Mouse (Mus musculus): ENCODE measurements at regions not wholly inside any gene's neighbourhood (a gene's known extent, or its start where the extent isn't known, plus 50 kb on each side); places are given as distances from the start of the nearest gene placed in this dataset.

- DNase-seq: no peak
Measured at GRCm38 (mm10) chr9:41302809-41303493, 141.5 kb upstream of the Ubash3b start.

GRCm38 (mm10) chr9:41286145-41286468 lies 124.6 kb upstream of the Ubash3b start:
- no peak for DNase-seq

- peak; percentile 58 for DNase-seq
Measured at GRCm38 (mm10) chr9:41285266-41286144, 124.0 kb upstream of the Ubash3b start.

- no peak for DNase-seq
Measured at GRCm38 (mm10) chr9:41277726-41278125, 116.2 kb upstream of the Ubash3b start.

DNA sequence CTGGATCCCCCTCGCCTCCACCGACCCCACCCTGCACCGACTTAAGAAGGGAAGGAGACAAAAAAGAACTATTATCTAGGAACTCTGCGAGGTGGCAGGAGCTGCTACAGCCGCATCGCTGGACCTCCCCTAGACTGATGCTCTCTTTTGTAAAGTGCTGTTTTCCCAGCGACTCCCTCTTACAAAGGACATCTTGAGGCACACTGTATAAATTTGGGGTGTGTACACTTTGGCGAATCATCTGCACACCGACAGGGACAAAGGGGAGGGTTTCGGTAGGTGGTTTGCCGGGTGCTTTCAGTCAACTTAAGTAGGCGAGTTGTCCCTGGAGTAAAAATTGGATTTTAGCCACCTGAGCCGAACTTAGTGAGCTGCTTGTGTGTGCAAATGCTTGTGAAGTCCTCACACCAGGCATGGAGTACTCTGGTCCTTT lies 112.4 kb upstream of the Ubash3b start:
- no peak for DNase-seq

DNA sequence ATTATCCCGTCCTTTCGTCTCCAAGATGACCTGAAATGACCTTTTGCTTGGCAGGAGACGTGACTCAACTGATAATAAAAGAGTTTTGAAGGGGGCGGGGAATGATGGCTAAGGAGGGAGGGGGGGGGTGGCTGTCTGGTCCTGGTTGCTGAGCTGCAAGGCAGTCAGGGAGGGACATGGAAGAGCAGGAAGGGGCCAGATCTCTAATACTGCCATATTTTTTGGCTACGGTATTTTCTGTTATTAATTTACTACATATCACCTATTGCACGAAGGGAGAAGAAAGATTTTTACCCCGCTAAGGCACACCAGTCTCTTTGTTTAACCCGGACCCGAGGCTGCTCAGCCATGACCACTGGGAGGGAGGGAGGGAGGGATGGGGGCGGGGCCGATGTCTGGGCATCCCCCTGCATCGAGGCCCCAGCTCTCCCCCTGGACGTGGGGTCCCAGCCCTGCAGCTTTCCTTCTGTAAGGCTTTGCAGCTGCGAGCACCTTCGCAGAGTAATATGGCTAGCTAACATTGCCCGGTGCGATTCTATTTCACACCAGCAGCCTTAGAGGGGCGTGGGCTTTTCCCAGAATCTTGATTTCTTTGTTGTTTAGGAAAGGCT lies 111.8 kb upstream of the Ubash3b start:
- peak; percentile 22 for DNase-seq

DNA sequence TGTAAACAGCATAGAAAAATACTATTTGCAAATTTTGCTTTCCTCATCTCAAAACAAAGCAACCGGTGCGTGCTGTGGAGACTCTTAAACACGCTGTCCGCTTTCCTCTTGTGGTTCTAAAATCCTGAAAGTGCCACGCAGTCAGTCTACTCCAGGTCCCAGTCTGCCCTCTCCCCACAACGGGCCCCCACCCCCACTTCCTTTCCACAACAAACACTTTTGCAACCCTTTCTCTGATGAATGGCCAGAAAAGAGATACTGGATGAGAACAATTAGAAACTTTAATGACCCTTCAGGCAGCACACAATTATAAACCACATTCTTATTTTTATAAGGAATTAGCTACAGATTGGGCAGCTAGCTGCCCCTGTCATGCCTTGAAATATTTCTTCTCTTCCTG lies 111.1 kb upstream of the Ubash3b start:
- DNase-seq: peak; percentile 17

GRCm38 (mm10) chr9:41268112-41268511 lies 106.6 kb upstream of the Ubash3b start:
- DNase-seq: no peak

GRCm38 (mm10) chr9:41264485-41264884 lies 103.0 kb upstream of the Ubash3b start:
- DNase-seq: no peak

- DNase-seq: no peak
Measured at GRCm38 (mm10) chr9:41257244-41257643, 95.7 kb upstream of the Ubash3b start.

DNA sequence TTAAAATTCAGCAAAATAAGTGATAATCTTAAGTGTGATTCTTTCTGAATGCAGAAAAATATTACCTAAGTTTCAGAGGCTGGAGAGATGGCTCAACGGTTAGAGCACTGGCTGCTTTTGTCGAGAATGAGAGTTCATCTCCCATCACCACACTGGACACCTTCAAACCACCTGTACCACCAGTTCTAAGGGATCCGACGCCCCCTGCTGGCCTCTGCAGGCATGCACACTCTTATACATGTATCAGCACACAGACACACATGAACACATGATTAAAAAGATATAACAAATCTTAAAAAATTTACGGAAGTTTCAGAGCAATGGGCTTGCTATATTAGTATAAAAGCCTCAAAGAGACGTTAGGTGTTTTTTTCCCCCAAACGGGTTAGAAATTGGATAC lies 80.9 kb upstream of the Ubash3b start:
- DNase-seq: no peak

GRCm38 (mm10) chr9:41239097-41239451 lies 77.6 kb upstream of the Ubash3b start:
- no peak for DNase-seq

DNA sequence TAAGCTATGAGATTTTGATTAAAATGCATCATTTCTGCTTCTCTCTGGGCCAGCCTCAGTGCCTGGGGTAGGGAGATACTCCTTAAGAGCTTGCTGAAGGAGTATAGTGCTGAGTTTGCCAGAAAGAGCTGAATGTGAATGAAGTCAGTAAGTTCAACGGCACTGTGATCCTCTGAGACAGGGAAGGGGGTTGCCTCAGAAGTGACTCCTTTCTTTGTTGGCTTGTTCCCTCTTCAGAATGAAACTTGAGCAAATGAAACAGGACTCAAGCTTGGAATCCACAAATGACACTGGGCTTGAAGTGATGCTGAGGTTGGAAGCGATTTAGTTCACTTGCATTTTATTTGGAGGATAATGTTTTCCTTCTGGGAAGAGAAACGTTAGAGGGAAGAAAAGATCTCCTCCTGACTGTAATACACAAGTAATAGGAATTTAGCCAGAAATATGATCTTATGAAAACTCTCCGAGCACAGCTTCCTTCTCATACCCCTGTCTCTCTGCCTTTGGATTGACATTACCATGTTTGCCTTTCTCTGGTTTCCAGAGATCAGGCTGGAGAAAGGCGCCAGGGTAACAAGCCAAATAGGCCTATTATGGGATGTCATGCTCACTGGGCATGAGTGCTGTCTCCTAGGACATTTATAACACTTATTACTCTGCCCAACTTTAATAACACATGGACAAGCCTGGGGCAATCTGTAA lies 77.0 kb upstream of the Ubash3b start:
- no peak for DNase-seq

DNA sequence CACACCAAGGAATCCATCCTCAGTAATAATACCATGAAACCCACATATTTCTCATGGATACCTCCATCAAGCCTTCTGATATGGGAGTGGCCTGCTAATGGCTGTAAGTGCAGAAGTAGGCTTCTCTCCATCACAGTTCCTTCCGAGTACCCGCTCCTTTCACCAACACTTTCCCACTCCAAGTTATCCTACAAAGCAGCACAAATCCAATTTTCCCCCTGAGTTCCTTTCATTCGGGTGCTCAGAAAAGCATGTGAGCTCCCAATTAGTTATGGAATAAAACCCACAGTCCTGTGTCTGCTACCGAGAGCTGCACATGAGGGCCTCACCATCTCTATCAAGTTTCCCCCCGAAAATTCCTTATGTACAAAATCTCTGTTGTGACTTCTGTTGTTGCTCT lies 75.8 kb upstream of the Ubash3b start:
- no peak for DNase-seq

GRCm38 (mm10) chr9:41229225-41229582 lies 67.7 kb upstream of the Ubash3b start:
- no peak for DNase-seq

- peak; percentile 94 for DNase-seq
Measured at GRCm38 (mm10) chr9:41228425-41229224, 67.1 kb upstream of the Ubash3b start.

- DNase-seq: no peak
Measured at GRCm38 (mm10) chr9:41223406-41223805, 61.9 kb upstream of the Ubash3b start.

DNA sequence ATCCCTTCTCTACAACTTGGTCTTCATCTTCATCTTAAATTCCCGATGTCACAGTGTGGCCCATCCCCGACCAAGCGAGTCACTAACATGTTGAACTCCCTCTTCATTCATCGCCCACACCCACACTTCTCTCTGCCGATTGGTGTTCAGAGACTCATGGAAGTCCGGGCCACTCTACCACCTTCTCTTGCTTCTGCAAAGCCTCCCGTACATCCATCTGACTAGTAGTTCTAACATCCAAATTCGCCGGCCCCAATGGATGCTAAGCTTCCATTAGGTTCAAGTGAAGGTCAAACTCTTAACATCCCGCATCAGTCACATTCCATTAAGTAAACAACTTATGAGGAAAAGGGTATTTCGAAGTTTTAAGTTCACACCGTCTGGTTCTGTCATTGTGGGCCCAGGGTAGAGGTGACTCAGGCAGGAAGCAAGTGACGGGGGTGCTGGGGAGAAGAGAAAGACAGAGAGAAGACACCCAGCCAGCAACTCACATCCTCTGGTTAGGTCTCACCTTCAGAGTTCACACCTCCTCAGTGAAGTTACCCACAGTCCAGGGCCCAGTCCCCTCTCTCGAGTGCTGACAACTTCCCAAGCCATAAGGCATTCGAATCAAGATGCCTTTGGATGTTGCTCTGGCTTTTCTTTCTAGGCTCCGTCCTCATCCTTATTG lies 61.0 kb upstream of the Ubash3b start:
- no peak for DNase-seq

- DNase-seq: no peak
Measured at GRCm38 (mm10) chr9:41221110-41221790, 59.8 kb upstream of the Ubash3b start.

- no peak for DNase-seq
Measured at GRCm38 (mm10) chr9:41220105-41220669, 58.7 kb upstream of the Ubash3b start.

DNA sequence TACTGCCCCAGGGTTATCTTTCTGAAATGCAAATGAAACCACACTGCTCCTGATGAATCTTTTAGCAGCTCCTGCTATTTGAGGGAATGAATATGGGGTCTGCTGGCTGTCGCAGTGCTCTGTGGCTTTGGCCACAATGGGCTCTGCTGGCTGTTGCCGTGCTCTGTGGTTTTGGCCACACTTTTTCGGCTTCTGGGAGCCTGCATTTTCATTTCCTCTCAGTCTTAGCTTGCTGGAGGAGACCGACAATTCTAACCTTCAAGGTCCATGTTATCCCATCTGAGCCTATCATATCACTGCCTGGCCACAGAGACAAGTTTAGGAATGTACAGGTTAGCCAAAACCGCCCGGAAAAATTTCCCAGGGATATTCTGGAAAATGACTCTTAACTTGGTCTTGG lies 57.2 kb upstream of the Ubash3b start:
- no peak for DNase-seq

Measured in heart, postnatal 4 days (tissue).